Comparison of ENCODE assay signal across 8 mouse cellular contexts in the genomic region with DNA sequence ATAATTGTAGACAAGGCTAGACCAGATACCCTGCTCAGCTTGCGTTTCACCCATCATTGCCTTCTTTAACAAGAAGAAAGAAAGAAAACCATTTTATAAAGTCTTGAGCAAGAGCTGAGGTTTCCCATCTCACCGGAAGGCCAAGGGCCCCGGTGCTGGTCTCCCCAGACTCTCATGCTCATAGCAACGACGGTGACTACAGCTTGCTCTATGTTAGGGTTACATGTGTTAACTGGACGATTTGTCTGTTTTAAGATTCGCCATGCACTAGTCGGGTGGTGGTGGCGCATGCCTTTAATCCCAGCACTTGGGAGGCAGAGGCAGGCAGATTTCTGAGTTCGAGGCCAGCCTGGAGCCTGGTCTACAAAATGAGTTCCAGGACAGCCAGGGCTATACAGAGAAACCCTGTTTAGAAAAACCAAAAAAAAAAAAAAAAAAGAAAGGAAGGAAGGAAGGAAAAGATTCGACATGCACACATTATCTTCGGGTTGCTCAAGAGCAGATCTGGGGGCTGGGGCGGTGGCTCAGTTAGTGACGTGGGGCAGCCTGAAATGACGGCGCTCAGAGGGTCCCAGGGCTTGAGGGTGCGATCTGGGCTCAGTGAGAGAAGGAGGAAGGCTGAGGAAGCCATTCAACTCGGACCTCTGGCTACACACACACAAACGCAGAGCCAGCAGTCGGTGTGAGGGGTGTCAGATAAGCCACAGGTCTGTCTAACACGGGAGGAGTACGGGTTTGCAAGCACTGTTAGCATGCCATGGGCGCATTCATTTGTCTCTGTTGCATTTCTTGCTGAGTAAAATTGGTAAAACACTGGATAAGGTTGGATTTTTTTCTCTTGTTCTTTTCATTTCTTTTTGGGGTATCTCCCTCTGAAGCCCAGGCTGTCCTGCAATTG. TPM values are rescaled to one million over a fixed set of nuclear protein-coding genes. Genes with fewer than 3 reads are reported as not detected.
A peak's percentile ranks its signal among the peaks of the same experiment; 100 is the strongest.
DNase-seq lines count a peak whose midpoint lies in the region; ATAC-seq lines count a peak whose summit lies in the region.

No protein-coding gene starts in this region.

- no peak for ATAC-seq in kidney, embryonic 16.5 days (ENCODE audit: low FRiP score, low TSS enrichment)
- no peak for ATAC-seq in embryonic facial prominence, embryonic 14.5 days (ENCODE audit: low read depth)
- ATAC-seq in limb, embryonic 12.5 days (ENCODE audit: insufficient number of reproducible peaks, insufficient read depth, low FRiP score, low TSS enrichment, low read depth) = no peak

- no peak overlapping the region for H3K27ac ChIP-seq in kidney, embryonic 16.5 days (ENCODE audit: low read length)
- no peak overlapping the region for H3K27ac ChIP-seq in embryonic facial prominence, embryonic 14.5 days (replicated peaks; ENCODE audit: low read depth, low read length)
- no peak overlapping the region for H3K27ac ChIP-seq in limb, embryonic 12.5 days

- peaks cover 45% of the 10 kb centered on the region for H3K4me1 ChIP-seq in kidney, embryonic 16.5 days (ENCODE audit: insufficient read depth, low read length)
- H3K4me1 ChIP-seq in embryonic facial prominence, embryonic 14.5 days (ENCODE audit: control insufficient read depth, insufficient read depth, low read length) = peaks cover 7% of the 10 kb centered on the region
- peaks cover 28% of the 10 kb centered on the region for H3K4me1 ChIP-seq in limb, embryonic 12.5 days (replicated peaks)

- DNase-seq in kidney, adult 9 months = no peak
- DNase-seq in embryonic facial prominence, embryonic 14.5 days (ENCODE audit: low spot score) = no peak
- DNase-seq in naive thymus-derived CD4-positive, alpha-beta T cell, adult 2 months (ENCODE audit: low read depth) = peak; percentile 24
- no peak for DNase-seq in right cerebral cortex, postnatal 10 days (ENCODE audit: low spot score in 2 of 2)
- no peak for DNase-seq in thymus, postnatal 36 days
- no peak for DNase-seq in layer of hippocampus, adult 9-10 months (ENCODE audit: low spot score)

- H3K9ac ChIP-seq in kidney, embryonic 16.5 days (replicated peaks; ENCODE audit: low read length) = peak overlapping the region; percentile 35; the same call in 1 of the 2 replicates
- no peak overlapping the region for H3K9ac ChIP-seq in embryonic facial prominence, embryonic 14.5 days (ENCODE audit: low read depth, low read length)
- H3K9ac ChIP-seq in limb, embryonic 12.5 days (replicated peaks) = 0 out of 2 replicates have a peak overlapping the region, but pooled peaks have one; percentile 56

- 72% methylated on average over 23 of the region's 23 CpGs for WGBS in kidney, embryonic 16.5 days
- 80% methylated on average over 23 of the region's 23 CpGs for WGBS in embryonic facial prominence, embryonic 14.5 days
- WGBS in limb, embryonic 12.5 days = 89% methylated on average over 23 of the region's 23 CpGs

- H3K4me3 ChIP-seq in kidney, embryonic 16.5 days (ENCODE audit: low read length) = peak overlapping the region; percentile 62; the same call in 1 of the 2 replicates
- peak overlapping the region; percentile 69 for H3K4me3 ChIP-seq in embryonic facial prominence, embryonic 14.5 days (ENCODE audit: low read depth, low read length)
- peak overlapping the region; percentile 76 for H3K4me3 ChIP-seq in limb, embryonic 12.5 days (replicated peaks)

- 0 out of 2 replicates have a peak, but pooled peaks cover 5% of the 10 kb centered on the region for H3K36me3 ChIP-seq in kidney, embryonic 16.5 days (ENCODE audit: insufficient read depth, low read length)
- H3K36me3 ChIP-seq in embryonic facial prominence, embryonic 14.5 days (ENCODE audit: control insufficient read depth, insufficient read depth, low read length) = peaks cover 19% of the 10 kb centered on the region; the same call in 1 of the 2 replicates
- peaks cover 37% of the 10 kb centered on the region for H3K36me3 ChIP-seq in limb, embryonic 12.5 days

- no peaks in the 10 kb centered on the region for H3K27me3 ChIP-seq in kidney, embryonic 16.5 days (ENCODE audit: insufficient read depth, low read length)
- H3K27me3 ChIP-seq in embryonic facial prominence, embryonic 14.5 days (replicated peaks; ENCODE audit: control insufficient read depth, insufficient read depth, low read length) = no peaks in the 10 kb centered on the region
- H3K27me3 ChIP-seq in limb, embryonic 12.5 days = no peaks in the 10 kb centered on the region

- H3K4me2 ChIP-seq in kidney, embryonic 16.5 days (replicated peaks; ENCODE audit: low read depth, low read length) = peak overlapping the region; percentile 67
- peak overlapping the region; percentile 73 for H3K4me2 ChIP-seq in embryonic facial prominence, embryonic 14.5 days (ENCODE audit: low read depth, low read length)
- peak overlapping the region; percentile 84 for H3K4me2 ChIP-seq in limb, embryonic 12.5 days

- H3K9me3 ChIP-seq in kidney, embryonic 16.5 days (ENCODE audit: low read length) = no peaks in the 10 kb centered on the region
- no peaks in the 10 kb centered on the region for H3K9me3 ChIP-seq in embryonic facial prominence, embryonic 14.5 days (ENCODE audit: control insufficient read depth, low read length)
- H3K9me3 ChIP-seq in limb, embryonic 12.5 days = no peaks in the 10 kb centered on the region; the same call in 1 of the 2 replicates

RNA-seq across cellular contexts. Expression of gene Ldlr, which starts 2.2 kb away (rescaled TPM):
- polyA plus RNA-seq in kidney, embryonic 16.5 days (2015; fragmentation: Nextera tagmentation; extraction: Ambion mirVana) = 30.6 and 33.2 TPM in 2 replicates
- 13.9 and 14.1 TPM in 2 replicates for polyA plus RNA-seq in embryonic facial prominence, embryonic 14.5 days (2014; fragmentation: Nextera tagmentation; extraction: Ambion mirVana)
- 37.3 and 38.5 TPM in 2 replicates for polyA plus RNA-seq in limb, embryonic 12.5 days (2016; fragmentation: Nextera tagmentation; extraction: Ambion mirVana)

RNA-seq across cellular contexts. Expression of gene Spc24, which starts 34.6 kb away (rescaled TPM):
- polyA plus RNA-seq in kidney, embryonic 16.5 days (2015; fragmentation: Nextera tagmentation; extraction: Ambion mirVana) = 120 and 134 TPM in 2 replicates
- polyA plus RNA-seq in embryonic facial prominence, embryonic 14.5 days (2014; fragmentation: Nextera tagmentation; extraction: Ambion mirVana) = 70.4 and 81.9 TPM in 2 replicates
- 152 and 161 TPM in 2 replicates for polyA plus RNA-seq in limb, embryonic 12.5 days (2016; fragmentation: Nextera tagmentation; extraction: Ambion mirVana)
